Mouse (Mus musculus) hindbrain, embryonic 15.5 days (tissue): ENCODE results near the gene Sdcbp2. TPM values are rescaled to one million over a fixed set of nuclear protein-coding genes. Genes with fewer than 3 reads are reported as not detected.
A peak's percentile ranks its signal among the peaks of the same experiment; 100 is the strongest.

Source experiments
- ATAC-seq: fragments of 200-750 bp; cut with Nextera tagmentation; 2 replicates; pipeline ENCODE4 v1.8.0; 2017; ENCODE audit warnings: low read depth, moderate number of reproducible peaks, moderate TSS enrichment; ENCODE audit not compliant: low FRiP score
- H3K27ac ChIP-seq: fragments of 300-500 bp; sonication (generic); replicated peaks from 2 replicates; pipeline ENCODE4 v1.5.1; 2015; ENCODE audit warnings: mild to moderate bottlenecking, inconsistent platforms
- H3K27me3 ChIP-seq: fragments of 300-500 bp; sonication (generic); 2 replicates; pipeline ENCODE4 v1.6.1; 2015; ENCODE audit warnings: control low read depth, inconsistent platforms
- H3K36me3 ChIP-seq: fragments of 300-500 bp; sonication (generic); 2 replicates; pipeline ENCODE4 v1.6.1; 2015; ENCODE audit warnings: control low read depth, inconsistent platforms
- H3K4me1 ChIP-seq: fragments of 300-500 bp; sonication (generic); replicated peaks from 2 replicates; pipeline ENCODE4 v1.6.1; 2015; ENCODE audit warnings: control low read depth, inconsistent platforms
- H3K4me2 ChIP-seq: fragments of 300-500 bp; sonication (generic); 2 replicates; pipeline ENCODE4 v1.6.1; 2015; ENCODE audit warnings: moderate library complexity, mild to moderate bottlenecking, inconsistent platforms
- H3K4me3 ChIP-seq: fragments of 300-500 bp; sonication (generic); 2 replicates; pipeline ENCODE4 v1.5.1; 2015; ENCODE audit warnings: mild to moderate bottlenecking, inconsistent platforms
- H3K9ac ChIP-seq: fragments of 300-500 bp; sonication (generic); 2 replicates; pipeline ENCODE4 v1.6.1; 2015; ENCODE audit warnings: inconsistent platforms
- H3K9me3 ChIP-seq: fragments of 300-500 bp; sonication (generic); 2 replicates; pipeline ENCODE4 v1.6.1; 2016; ENCODE audit warnings: control low read depth, inconsistent platforms
- WGBS: fragments of 180-500 bp; shearing (Covaris S2); methylation state at CpG from one replicate; pipeline ENCODE4 v1.1.7; 2015; 5-methylcytosine and 5-hydroxymethylcytosine counted together
- polyA plus RNA-seq: library from polyadenylated mRNA; unstranded; fragments of >200 nt; fragmentation: Nextera tagmentation; extraction: Ambion mirVana; gene quantifications from 2 replicates; pipeline ENCODE4 v1.2.1, GENCODE M21; 2015

Gene Sdcbp2
- polyA plus RNA-seq, result 0.71 and 0.73 TPM in 2 replicates

DNA sequence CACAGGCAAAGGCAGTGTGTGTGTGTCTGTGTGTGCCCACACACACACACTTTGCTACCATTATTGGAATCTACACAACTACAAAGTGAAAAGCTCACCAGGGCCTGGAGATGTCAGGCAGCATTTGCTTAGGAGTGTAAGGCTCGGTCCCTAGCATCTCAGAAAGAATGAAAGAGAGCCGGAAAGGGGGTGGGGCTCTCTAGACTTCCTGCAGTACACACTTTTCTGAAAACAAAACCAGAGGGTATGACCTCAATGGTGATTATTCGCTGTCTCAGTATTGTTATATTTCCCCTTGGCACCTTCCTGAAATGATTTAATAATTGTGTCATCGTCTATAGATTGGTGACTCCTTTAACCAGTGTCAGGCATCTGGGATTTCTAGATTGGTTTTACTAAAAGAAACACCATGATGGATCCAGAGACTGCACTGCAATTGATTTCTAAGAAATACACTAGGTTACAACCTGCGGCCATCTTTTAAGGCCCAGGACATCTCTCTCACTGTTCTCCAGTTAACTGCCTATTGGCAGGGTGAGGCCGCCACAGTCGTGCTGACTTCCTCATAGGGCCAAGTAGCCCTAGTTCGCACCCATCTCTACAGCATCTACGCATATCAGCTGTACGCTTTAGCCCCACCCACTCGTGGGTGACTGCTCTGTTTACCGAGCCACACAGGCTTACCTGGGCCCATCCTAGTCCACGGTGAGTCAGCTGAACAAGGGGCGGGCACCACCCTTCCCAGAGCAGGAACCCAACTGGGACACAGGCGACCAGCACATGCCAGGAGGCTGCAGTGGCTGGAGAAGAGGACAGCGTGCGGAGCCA lies at the start of gene Sdcbp2:
TSS of gene Sdcbp2 (plus strand) at position 750 of the 828 bp plus-strand sequence.
- WGBS, result 75% methylated on average over 17 of the region's 17 CpGs
- no peak for ATAC-seq
- H3K36me3 ChIP-seq, result no peaks in the 10 kb centered on the region
- no peaks in the 10 kb centered on the region for H3K9me3 ChIP-seq
- H3K4me3 ChIP-seq, result no peak within 1 kb of the TSS
- peaks cover 16% of the 10 kb centered on the region for H3K4me1 ChIP-seq
- no peak within 1 kb of the TSS for H3K27ac ChIP-seq
- no peaks in the 10 kb centered on the region for H3K27me3 ChIP-seq
- no peak within 1 kb of the TSS for H3K4me2 ChIP-seq
- no peak within 1 kb of the TSS for H3K9ac ChIP-seq

DNA sequence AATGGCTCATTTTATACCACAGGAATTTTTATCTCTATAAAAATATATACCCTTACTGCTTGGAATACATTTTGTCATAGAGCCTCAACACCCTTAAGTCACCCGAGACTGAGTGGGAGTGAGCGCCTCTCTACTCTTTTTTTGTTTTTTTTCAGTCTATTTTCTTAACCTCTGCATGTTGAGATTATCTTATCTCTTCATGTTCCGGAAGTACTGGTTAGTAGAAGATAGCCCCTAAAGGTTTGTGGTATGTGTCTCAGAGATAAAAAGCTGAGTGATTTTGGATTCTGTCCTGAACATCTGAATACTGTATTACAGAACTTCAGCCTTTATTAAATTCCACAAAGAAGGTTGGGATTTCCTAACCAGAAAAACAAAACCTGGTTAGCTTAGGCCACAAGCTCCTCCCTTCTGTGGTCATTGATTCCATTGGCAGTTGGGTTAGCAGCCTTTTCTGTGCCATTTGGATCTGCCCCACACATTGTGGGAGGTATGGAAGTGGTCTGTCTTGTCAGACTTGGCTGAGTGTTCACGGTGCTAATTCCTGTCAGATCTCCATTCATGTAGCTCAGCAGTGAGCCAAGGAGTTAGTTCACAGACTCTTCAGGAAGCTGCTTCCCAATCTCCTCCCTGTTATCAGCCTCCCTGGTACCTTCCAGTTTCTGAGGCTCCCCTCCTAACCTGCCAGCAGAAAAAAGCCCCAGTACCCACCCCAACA lies 47.9 kb upstream of the Sdcbp2 start:
- WGBS, result 71% methylated on average over 4 of the region's 4 CpGs
- Histone ChIP-seq H3K27me3 (no peaks in the 10 kb centered on the region), H3K4me2 (no peak overlapping the region), H3K9ac (no peak overlapping the region), H3K9me3 (no peaks in the 10 kb centered on the region), H3K4me1 (no peaks in the 10 kb centered on the region), H3K36me3 (peaks cover 20% of the 10 kb centered on the region), H3K4me3 (no peak overlapping the region), H3K27ac (no peak overlapping the region)
- ATAC-seq, result no peak

DNA sequence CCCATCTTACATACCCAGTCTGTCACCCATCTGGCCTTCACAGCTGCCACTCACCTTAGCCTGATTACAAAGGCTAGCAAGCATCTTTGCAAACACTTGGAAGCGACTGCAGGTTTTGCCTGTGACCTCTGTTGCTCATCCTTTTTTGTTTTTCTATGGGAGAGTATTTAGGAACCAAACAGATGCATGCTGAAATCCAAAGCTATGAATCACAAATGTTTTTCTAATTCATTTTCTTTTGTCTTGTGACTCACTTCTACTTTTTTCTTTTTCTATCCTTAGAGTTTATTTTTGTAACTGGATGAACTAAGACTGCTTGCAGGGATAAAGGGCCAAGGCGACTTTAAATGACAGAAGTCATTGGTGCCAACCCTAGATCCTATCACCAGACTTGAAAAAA lies 46.9 kb upstream of the Sdcbp2 start:
- no peak for ATAC-seq
- peaks cover 13% of the 10 kb centered on the region for H3K36me3 ChIP-seq
- WGBS, result 76% methylated on average over 2 of the region's 2 CpGs

DNA sequence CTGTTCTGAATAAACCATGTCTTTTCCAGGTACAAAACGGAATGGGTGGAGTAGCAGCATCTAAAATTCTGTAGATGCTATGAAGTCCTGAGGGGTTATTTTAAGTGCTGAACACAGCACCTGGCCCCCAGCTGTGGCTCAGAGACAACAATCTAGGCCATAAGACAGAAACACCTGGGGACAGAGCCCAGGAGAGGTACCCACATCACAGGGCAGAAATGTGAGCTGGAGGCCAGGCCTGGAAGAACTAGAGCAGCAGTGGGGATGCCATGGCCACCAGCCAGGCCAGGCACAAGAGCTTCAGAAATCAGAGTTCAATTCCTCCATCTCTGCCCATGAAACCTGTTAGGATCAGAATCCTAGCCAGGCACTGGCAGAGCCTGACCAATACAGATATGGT lies 44.4 kb upstream of the Sdcbp2 start:
- 83% methylated on average over 1 of the region's 1 CpGs for WGBS
- no peak overlapping the region for H3K27ac ChIP-seq
- no peaks in the 10 kb centered on the region for H3K4me1 ChIP-seq
- no peak overlapping the region for H3K9ac ChIP-seq
- H3K4me3 ChIP-seq, result no peak overlapping the region
- no peaks in the 10 kb centered on the region for H3K9me3 ChIP-seq
- H3K27me3 ChIP-seq, result no peaks in the 10 kb centered on the region
- no peak overlapping the region for H3K4me2 ChIP-seq
- no peaks in the 10 kb centered on the region for H3K36me3 ChIP-seq
- no peak for ATAC-seq

More for the DNA sequence above, 46.9 kb upstream of the Sdcbp2 start:
- H3K4me2 ChIP-seq, result no peak overlapping the region
- no peaks in the 10 kb centered on the region for H3K9me3 ChIP-seq
- H3K4me3 ChIP-seq, result no peak overlapping the region
- H3K9ac ChIP-seq, result no peak overlapping the region
- H3K27me3 ChIP-seq, result no peaks in the 10 kb centered on the region
- H3K4me1 ChIP-seq, result no peaks in the 10 kb centered on the region
- H3K27ac ChIP-seq, result no peak overlapping the region

DNA sequence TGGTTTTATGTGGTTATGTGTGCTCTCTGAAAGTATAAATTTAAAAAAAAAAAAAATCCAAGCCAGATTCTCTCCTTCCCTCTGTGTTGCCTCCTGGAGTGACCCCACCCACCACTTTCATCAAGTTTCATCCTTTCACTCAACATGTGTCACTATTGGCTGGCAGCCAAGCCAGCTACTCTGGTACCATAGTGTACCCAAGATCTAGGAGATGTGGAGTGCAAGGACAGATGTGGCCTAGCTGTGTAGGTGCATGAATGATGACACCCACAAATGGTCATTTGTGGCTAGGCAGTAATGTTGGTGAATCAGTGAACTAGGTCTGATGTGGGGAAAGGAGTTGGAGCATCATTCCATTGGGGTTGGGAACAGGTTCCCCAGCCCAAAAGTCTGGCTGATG lies 43.3 kb upstream of the Sdcbp2 start:
- H3K36me3 ChIP-seq, result no peaks in the 10 kb centered on the region
- no peaks in the 10 kb centered on the region for H3K9me3 ChIP-seq
- H3K4me1 ChIP-seq, result no peaks in the 10 kb centered on the region
- no peak overlapping the region for H3K27ac ChIP-seq
- no peak overlapping the region for H3K4me2 ChIP-seq
- no peak overlapping the region for H3K9ac ChIP-seq
- no peak overlapping the region for H3K4me3 ChIP-seq
- H3K27me3 ChIP-seq, result no peaks in the 10 kb centered on the region
- no peak for ATAC-seq

DNA sequence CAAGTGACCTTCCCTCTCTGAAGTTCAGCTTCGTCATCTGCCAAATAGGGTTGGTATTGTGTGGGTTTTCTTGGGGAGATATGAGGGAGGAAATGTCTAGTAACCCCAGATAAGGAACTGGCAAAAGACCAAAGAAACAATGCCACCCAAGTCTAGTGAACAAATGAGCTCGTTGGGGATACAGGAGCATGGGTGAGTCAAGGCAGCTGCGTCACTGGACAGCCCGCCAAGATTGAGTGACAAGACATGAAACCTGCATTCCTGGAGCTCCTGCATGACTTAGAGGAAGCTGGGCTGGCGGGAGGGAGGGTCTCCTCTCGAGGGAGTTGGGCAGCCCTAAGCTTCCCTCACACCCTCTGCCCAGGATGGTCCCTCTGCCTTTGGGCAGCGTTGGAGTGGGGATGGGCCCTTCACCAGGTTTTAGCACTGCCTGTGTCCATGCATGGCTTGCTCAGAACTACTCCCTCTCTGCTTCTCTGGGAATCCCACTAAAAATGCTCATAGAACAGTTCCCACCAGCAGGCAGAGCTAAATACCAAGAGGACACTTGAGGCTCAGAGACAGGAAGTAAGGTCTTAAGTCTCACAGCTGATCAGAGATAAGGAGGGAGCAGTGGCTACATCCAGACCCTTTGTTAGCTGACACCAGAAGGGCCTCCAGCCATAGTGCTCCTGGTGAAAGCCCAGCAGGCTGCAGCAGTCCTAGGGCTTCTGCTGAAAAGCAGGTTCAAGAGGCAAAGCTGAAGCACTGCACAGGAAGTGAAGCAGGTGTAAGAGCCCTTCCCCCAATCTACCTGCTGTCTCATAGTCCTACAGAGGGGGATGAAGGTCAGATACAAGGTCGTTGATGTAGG lies 41.8 kb upstream of the Sdcbp2 start:
- H3K27ac ChIP-seq, result no peak overlapping the region
- H3K27me3 ChIP-seq, result no peaks in the 10 kb centered on the region
- H3K4me3 ChIP-seq, result no peak overlapping the region
- 70% methylated on average over 8 of the region's 8 CpGs for WGBS
- no peaks in the 10 kb centered on the region for H3K36me3 ChIP-seq
- no peaks in the 10 kb centered on the region for H3K9me3 ChIP-seq
- H3K9ac ChIP-seq, result no peak overlapping the region
- ATAC-seq, result no peak
- no peaks in the 10 kb centered on the region for H3K4me1 ChIP-seq
- H3K4me2 ChIP-seq, result no peak overlapping the region

DNA sequence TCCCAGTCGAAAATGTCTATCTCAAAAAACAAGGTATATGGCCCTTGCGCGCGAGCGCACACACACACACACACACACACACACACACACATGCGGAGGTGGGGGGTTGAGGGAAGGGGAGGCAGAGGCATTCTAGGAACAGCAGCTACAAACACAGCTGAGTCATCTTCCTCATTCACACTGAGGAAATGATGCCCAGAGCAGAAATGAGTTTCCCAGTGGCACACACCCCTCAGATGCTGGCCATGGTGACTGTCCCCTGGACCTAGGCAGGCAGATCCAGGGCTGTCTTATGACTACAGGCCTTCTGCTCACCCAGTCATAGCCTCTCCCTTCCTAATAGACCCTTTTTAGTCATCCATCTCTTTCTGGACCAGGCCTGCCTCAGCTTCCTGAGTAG lies 38.8 kb upstream of the Sdcbp2 start:
- no peak overlapping the region for H3K27ac ChIP-seq
- no peak overlapping the region for H3K9ac ChIP-seq
- WGBS, result 97% methylated on average over 6 of the region's 6 CpGs
- no peaks in the 10 kb centered on the region for H3K36me3 ChIP-seq
- no peaks in the 10 kb centered on the region for H3K27me3 ChIP-seq
- no peaks in the 10 kb centered on the region for H3K9me3 ChIP-seq
- H3K4me3 ChIP-seq, result no peak overlapping the region
- no peaks in the 10 kb centered on the region for H3K4me1 ChIP-seq
- ATAC-seq, result no peak
- no peak overlapping the region for H3K4me2 ChIP-seq

DNA sequence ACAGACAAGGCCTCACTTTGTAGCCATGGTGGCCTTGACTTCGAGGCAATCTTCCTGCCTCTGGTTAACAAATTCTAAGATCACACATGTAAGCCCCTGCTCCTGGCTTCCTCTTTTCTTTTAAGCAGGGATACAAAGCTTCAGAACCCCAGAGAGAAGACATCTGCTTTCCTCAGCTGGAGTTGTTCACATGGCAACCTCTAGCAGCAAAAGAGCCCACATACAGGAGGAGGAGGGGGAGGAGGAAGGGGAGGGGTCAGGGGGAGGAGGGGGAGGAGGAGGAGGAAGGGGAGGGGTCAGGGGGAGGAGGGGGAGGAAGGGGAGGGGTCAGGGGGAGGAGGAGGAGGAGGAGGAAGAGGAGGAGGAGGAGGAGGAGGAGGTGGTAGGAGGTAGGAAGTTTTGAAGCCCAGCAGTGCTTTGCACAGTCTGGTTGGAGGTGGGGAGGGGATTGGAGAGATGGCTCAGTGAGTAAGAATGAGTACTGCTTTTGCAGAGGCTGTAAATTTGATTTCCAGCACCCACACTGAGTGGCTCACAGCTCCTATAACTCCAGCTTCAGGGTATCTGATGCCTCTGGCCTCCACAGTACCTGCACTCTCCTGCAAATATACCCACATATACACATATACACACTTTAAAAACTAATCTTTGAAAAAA lies 36.3 kb upstream of the Sdcbp2 start:
- 32% methylated on average over 1 of the region's 1 CpGs for WGBS
- Histone ChIP-seq H3K27me3 (no peaks in the 10 kb centered on the region), H3K36me3 (no peaks in the 10 kb centered on the region), H3K4me3 (no peak overlapping the region), H3K9me3 (no peaks in the 10 kb centered on the region), H3K9ac (no peak overlapping the region), H3K4me2 (no peak overlapping the region), H3K27ac (no peak overlapping the region; the same call in 1 of the 2 replicates), H3K4me1 (peaks cover under 1% of the 10 kb centered on the region; the same call in 1 of the 2 replicates)
- ATAC-seq, result peak; percentile 53; the same call in 1 of the 2 replicates

DNA sequence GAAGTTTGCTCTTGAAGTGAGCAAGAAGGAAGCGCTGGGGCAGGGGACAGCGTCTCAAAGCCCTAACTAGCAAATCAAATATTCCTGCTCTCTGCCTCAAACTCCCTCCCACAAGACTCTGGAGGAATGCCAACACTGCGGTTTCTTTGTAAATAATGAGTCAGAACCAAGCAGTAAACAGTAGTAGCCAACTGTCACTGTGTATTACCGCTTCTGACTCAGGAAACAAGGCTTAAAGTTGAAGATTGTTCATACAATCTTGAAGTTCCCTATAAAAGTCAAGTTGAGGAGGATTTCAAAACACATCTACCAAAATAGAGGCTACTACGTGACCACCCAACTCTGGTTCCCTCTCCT lies 35.8 kb upstream of the Sdcbp2 start:
- no peak for ATAC-seq
- Histone ChIP-seq H3K4me2 (no peak overlapping the region), H3K36me3 (no peaks in the 10 kb centered on the region), H3K9ac (no peak overlapping the region), H3K27ac (no peak overlapping the region; the same call in 1 of the 2 replicates), H3K9me3 (no peaks in the 10 kb centered on the region), H3K4me1 (peaks cover 6% of the 10 kb centered on the region), H3K4me3 (no peak overlapping the region), H3K27me3 (no peaks in the 10 kb centered on the region)
- WGBS, result 61% methylated on average over 5 of the region's 5 CpGs

DNA sequence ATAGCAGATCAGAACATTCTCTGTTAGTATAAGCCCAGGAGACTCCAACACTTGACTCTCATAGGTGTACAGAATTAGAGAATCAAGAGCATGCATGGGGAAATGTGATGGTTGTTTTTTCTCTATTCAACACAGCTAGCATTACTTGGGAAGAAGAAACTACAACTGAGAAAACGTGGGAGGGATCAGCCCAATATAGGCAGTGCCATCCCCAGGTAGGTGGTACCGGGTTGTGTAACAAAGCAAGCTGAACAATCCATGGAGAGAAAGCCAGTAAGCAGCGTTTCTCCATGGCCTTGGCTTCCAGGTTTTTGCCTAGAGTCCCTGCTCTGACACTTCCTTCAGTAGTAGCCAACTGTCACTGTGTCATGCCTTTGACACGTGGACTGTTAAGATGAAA lies 33.8 kb upstream of the Sdcbp2 start:
- no peak overlapping the region for H3K4me2 ChIP-seq
- peaks cover 12% of the 10 kb centered on the region for H3K4me1 ChIP-seq
- H3K36me3 ChIP-seq, result no peaks in the 10 kb centered on the region
- WGBS, result 61% methylated on average over 4 of the region's 4 CpGs
- no peaks in the 10 kb centered on the region for H3K9me3 ChIP-seq
- H3K4me3 ChIP-seq, result no peak overlapping the region
- H3K27ac ChIP-seq, result no peak overlapping the region
- no peaks in the 10 kb centered on the region for H3K27me3 ChIP-seq
- H3K9ac ChIP-seq, result no peak overlapping the region
- ATAC-seq, result no peak

DNA sequence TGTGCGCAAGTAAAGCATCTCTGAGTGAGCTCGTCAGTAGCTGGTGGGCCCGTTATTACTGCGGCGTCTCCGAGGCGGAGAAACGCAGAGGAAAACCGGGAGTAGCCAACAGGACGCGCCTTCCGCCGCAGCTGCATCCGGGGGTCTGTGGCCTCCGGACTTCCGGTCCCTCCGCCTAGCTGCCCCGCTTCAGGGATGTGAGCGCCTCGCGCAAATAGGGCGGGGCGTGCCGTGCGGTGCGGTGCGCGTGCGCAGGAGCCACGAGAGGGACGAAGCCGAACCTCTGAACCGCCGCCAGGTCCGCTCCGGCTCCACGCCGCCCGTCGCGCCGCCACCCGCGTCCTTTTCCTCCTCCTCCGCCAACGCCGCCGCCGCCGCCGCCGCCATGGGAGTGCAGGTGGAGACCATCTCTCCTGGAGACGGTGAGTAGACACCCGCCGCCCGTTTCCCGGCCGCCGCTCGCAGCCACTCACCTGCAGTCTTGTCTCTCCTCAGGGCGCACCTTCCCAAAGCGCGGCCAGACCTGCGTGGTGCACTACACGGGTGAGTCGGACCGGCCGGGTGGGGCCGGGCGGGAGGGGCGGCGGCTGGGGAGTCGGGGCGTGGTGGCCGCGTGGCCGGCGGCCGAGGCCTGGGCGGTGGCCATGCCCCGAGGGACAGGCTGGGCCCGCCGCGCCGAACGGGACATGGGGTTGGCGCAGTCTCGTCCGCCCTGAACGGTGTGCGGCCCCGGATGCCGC lies 29.9 kb upstream of the Sdcbp2 start, which contains the start of gene Fkbp1a:
TSS of gene Fkbp1a (plus strand) at position 161 of the 740 bp plus-strand sequence.
- H3K9me3 ChIP-seq, result no peaks in the 10 kb centered on the region
- peak; percentile 97 for ATAC-seq
- peaks cover 37% of the 10 kb centered on the region for H3K4me1 ChIP-seq
- H3K9ac ChIP-seq, result peak within 1 kb of the TSS; percentile 90
- H3K27me3 ChIP-seq, result no peaks in the 10 kb centered on the region
- peaks cover 12% of the 10 kb centered on the region; the same call in 1 of the 2 replicates for H3K36me3 ChIP-seq
- H3K27ac ChIP-seq, result peak within 1 kb of the TSS; percentile 90
- under 1% methylated on average over 92 of the region's 93 CpGs for WGBS
- peak within 1 kb of the TSS; percentile 88 for H3K4me3 ChIP-seq
- peak within 1 kb of the TSS; percentile 71 for H3K4me2 ChIP-seq
